Mouse (Mus musculus) cerebellum, adult (tissue): ENCODE measurements around the gene Gm21885.

Source experiments
- ATAC-seq: cut with Nextera tagmentation; 2 replicates; pipeline ENCODE4 v1.9.2; 2017; ENCODE audit warnings: mild to moderate bottlenecking, moderate library complexity, mixed read lengths; ENCODE audit not compliant: insufficient number of reproducible peaks, low FRiP score, low TSS enrichment

Gm21885 gene

DNA sequence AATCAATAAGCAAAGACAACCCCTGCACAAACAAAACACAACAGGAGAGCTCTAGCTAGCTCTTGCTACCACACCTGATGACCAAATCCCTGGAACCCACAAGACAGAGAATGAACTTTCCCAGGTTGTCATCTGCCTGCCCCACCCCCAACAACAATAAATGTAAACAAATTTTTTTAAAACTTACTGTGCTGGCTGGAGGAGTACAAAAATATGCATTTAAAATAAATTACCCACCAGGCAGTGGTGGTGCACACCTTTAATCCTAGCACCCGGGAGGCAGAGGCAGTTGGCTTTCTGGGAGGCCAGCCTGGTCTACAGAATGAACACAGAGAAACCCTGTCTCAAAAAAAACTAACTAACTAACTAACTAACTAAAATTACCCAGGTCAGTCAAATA, 35.3 kb downstream of the Gm21885 start:
- ATAC-seq, result no peak

GRCm38 (mm10) chr11:94317515-94317914, 35.8 kb downstream of the Gm21885 start:
- ATAC-seq, result no peak

- ATAC-seq, result no peak
These were observed 36.4 kb downstream of the Gm21885 start for GRCm38 (mm10) chr11:94318056-94318455.

- ATAC-seq, result peak; percentile 71; the same call in 1 of the 2 replicates
These were observed 39.6 kb downstream of the Gm21885 start for GRCm38 (mm10) chr11:94320969-94321930.

- ATAC-seq, result peak; percentile 85
These were observed 40.3 kb downstream of the Gm21885 start, which contains the start of gene Luc7l3 for GRCm38 (mm10) chr11:94321931-94322400. TSS of gene Luc7l3 (minus strand) at chr11:94321988.

DNA sequence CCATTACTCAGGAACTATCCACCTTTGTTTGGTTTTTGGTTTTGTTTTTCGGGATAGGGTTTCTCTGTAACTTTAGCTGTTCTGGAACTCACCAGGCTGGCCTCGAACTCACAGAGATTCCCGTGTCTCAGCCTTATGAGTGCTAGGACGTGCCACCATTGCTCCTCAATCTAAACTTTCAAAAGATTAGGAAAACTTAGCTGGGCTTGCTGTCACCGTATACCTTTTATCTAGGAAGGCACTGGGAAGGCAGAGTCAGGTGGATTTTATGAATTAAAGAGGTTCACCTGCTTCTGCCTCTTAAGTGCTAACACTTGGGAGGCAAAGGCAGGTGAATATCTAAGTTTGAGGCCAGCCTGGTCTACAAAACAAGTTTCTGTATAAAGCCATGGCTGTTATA, 41.0 kb downstream of the Gm21885 start:
- ATAC-seq, result no peak

- ATAC-seq, result no peak
These were observed 41.7 kb downstream of the Gm21885 start for GRCm38 (mm10) chr11:94323271-94323925.

- no peak for ATAC-seq
These were observed 42.9 kb downstream of the Gm21885 start for GRCm38 (mm10) chr11:94324618-94325017.

- ATAC-seq, result peak; percentile 72
These were observed 45.3 kb downstream of the Gm21885 start for GRCm38 (mm10) chr11:94326961-94327411.

DNA sequence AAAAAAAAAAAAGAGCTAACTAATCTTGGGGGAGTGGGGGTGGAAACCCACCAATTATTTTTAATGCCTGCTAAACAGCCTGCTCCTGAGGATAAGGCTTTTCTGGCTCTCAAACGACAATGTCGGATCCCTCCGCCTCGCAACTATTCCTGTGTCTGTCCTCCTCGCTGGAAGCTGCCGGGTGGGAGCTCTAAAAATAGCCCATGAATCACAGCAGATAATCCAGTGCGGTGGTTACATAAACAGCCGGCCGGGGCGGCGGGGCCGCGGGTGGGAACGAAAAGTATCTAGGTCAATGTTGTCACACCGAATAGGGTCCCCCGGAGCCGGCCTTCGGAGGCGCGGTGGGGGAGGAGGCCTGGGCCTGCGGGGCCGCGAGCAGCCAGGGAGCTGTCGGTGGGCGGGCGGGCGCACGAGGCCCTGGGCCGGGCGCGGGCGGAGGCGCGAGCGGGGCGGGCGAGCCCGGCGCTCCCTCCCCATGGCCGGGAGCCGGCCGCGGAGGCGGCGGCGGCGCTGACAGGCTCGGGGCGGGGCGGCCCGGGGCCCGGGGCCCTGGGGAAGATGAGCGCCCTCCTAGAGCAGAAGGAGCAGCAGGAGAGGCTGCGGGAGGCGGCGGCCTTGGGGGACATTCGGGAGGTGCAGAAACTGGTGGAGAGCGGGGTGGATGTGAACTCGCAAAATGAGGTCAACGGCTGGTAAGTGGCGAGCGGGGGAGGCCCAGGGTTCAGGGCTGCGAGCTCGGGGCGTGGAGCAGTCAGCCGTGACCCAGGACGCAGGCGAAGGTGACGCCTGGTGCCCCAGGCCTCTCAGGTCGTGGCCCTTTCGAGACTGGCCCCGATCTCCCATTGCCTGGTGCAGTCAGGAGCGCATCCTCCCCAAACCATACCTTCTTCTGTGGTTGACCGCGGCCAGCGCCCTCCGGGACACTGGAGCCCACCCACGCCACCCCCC, 46.3 kb downstream of the Gm21885 start, which contains the start of gene Ankrd40:
TSS of gene Ankrd40 (plus strand) at position 309 of the 951 bp plus-strand sequence.
- peak; percentile 89 for ATAC-seq

DNA sequence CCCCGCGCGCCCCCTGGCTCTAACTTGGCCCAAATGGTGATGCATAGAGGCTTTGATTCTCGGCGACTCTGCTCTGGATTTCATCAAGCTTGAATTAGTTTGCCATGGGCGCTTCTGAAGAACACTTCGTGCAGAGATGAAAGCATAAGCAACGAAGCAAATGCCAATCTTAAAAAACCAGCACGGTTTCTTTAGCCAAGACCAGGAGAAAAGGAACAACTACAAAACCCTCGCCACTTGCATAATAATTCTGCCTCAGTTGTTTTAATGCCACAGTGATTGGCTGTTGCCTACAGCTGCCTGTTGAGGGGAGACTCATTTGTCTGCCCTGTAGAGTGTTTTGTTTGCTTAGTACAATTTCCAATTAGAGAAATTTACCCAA, 47.0 kb downstream of the Gm21885 start:
- no peak for ATAC-seq

DNA sequence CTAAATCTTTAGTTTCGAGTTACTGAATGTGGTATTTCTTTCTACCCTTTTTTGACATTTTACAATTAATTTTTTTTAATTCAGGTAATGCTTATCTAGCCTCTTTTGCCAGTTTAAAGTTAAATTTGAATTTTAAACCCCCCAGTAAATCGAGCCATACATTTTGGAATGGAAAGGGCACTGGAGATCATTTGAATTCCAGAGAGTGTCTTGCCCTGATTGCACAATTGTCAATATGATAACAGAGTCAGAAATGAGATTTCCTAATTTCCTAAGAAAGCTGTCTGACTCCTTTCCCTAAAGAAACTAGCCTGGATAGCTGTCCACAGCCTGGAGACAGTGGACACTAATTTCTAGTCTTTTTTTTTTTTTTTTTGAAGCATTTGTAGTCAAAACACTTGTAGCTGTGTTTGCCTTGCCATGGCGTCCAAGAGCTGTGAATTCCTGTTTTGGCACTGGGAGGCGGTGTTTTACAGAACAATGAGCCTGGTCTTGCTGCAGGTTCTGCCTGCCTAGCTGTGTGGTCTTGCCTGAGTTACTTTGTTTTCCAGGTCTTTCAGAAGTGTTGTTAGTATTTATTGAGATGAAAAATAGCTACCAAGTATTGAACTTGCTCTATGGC, 47.7 kb downstream of the Gm21885 start:
- no peak for ATAC-seq

DNA sequence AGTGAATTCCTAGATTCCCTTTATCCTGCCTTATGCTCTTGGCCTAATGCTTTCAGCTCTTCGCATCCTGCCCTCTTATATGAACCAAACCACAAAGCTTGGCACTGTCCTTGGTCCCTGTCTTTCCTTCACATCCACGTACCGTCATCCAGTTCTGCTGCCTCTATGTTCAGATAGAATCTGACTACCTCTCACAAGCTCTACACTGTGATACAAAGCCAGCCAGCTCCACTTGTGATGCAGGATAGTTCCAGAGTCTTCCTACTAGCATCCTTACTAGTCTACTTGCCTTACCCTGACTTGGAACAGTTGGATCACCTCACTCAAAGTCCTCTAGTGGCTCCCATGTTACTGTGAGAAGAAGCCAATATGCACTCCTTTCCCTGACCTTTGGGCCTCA, 48.5 kb downstream of the Gm21885 start:
- no peak for ATAC-seq

DNA sequence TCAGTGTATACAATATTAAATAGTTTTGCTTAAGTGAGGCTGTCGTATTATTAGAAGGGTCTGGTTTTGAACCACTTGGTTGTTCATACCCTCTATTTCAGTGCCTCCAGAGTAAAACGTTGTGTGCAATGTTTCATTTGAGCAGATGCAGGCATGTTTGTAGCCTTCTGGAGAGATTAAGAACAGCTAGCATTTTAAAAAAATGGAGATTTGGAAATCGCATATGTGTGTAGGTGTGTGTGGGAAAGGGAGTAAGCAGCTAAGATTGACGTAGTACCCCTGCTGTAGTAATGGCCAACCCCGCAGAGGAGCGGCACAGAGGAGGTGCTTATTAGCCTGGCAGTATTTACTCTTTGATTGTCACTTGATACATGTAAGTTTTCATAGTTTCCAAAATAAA, 51.1 kb downstream of the Gm21885 start:
- no peak for ATAC-seq

GRCm38 (mm10) chr11:94334386-94334968, 52.8 kb downstream of the Gm21885 start:
- no peak for ATAC-seq
